Mouse (Mus musculus): Measurements from ENCODE around the gene Mrps21.
"Not testable (repeated sequence)": the region's sequence is repeated elsewhere in the genome, so short reads cannot be mapped to it uniquely, and the experiment has no call there.

Gene Mrps21

GRCm38 (mm10) chr3:95871392-95871867 lies at the start of gene Mrps21:
Gene Mrps21 (minus strand): TSS chr3:95871519.
- peak; percentile 68 to 78 for DNase-seq (ENCODE audit: low spot score in 2 of 2)

GRCm38 (mm10) chr3:95920532-95920931 lies 49.2 kb upstream of the Mrps21 start:
- DNase-seq (ENCODE audit: low spot score in 2 of 2) = not testable (repeated sequence)

- no peak for DNase-seq (ENCODE audit: low spot score in 2 of 2)
Observed at GRCm38 (mm10) chr3:95916760-95917159, 45.4 kb upstream of the Mrps21 start.

- DNase-seq (ENCODE audit: low spot score in 2 of 2) = no peak
Observed at GRCm38 (mm10) chr3:95914706-95915105, 43.4 kb upstream of the Mrps21 start.

GRCm38 (mm10) chr3:95907613-95908012 lies 36.3 kb upstream of the Mrps21 start:
- no peak for DNase-seq (ENCODE audit: low spot score in 2 of 2)

GRCm38 (mm10) chr3:95906860-95907259 lies 35.5 kb upstream of the Mrps21 start:
- no peak for DNase-seq (ENCODE audit: low spot score in 2 of 2)

- no peak for DNase-seq (ENCODE audit: low spot score in 2 of 2)
Observed at GRCm38 (mm10) chr3:95905940-95906492, 34.7 kb upstream of the Mrps21 start.

- DNase-seq (ENCODE audit: low spot score in 2 of 2) = peak in 1 of 2 experiments; percentile 68
Observed at GRCm38 (mm10) chr3:95905146-95905939, 34.0 kb upstream of the Mrps21 start.

- no peak for DNase-seq (ENCODE audit: low spot score in 2 of 2)
Observed at GRCm38 (mm10) chr3:95904568-95904967, 33.2 kb upstream of the Mrps21 start, which contains the start of gene Car14. Gene Car14 (minus strand): TSS chr3:95904691.

GRCm38 (mm10) chr3:95903753-95904502 lies 32.6 kb upstream of the Mrps21 start:
- no peak for DNase-seq (ENCODE audit: low spot score in 2 of 2)

GRCm38 (mm10) chr3:95902643-95903042 lies 31.3 kb upstream of the Mrps21 start:
- no peak for DNase-seq (ENCODE audit: low spot score in 2 of 2)

- no peak for DNase-seq (ENCODE audit: low spot score in 2 of 2)
Observed at GRCm38 (mm10) chr3:95902373-95902625, 31.0 kb upstream of the Mrps21 start.

GRCm38 (mm10) chr3:95901616-95902372 lies 30.5 kb upstream of the Mrps21 start:
- no peak for DNase-seq (ENCODE audit: low spot score in 2 of 2)

- DNase-seq (ENCODE audit: low spot score in 2 of 2) = no peak
Observed at GRCm38 (mm10) chr3:95899800-95900524, 28.6 kb upstream of the Mrps21 start.

- DNase-seq (ENCODE audit: low spot score in 2 of 2) = not testable (repeated sequence)
Observed at GRCm38 (mm10) chr3:95895501-95895900, 24.2 kb upstream of the Mrps21 start.

GRCm38 (mm10) chr3:95894317-95895160 lies 23.2 kb upstream of the Mrps21 start:
- DNase-seq (ENCODE audit: low spot score in 2 of 2) = no peak

- peak; percentile 94 to 98 for DNase-seq (ENCODE audit: low spot score in 2 of 2)
Observed at GRCm38 (mm10) chr3:95893606-95894316, 22.4 kb upstream of the Mrps21 start, which contains the start of gene Aph1a. Gene Aph1a (plus strand): TSS chr3:95893969.

- no peak for DNase-seq (ENCODE audit: low spot score in 2 of 2)
Observed at GRCm38 (mm10) chr3:95893126-95893525, 21.8 kb upstream of the Mrps21 start.

All from left cerebral cortex, adult 9 months (tissue).